Mouse (Mus musculus): Measurements from ENCODE around the gene Nr1i2.

- no peak for TF ChIP-seq CTCF (IDR thresholded peaks at IDR 0.05; ENCODE audit: low read depth, low read length)
- no peak for TF ChIP-seq POLR2A (IDR thresholded peaks at IDR 0.05; ENCODE audit: insufficient read depth, low read length)
These were observed 38.7 kb downstream of the Nr1i2 start for GRCm38 (mm10) chr16:38255927-38256326.

All from ES-Bruce4 (cell line).